Mouse (Mus musculus) CH12.LX (cell line): ENCODE results near the gene Kank4. TPM values are rescaled to one million over a fixed set of nuclear protein-coding genes. Genes with fewer than 3 reads are reported as not detected.
"Not testable (repeated sequence)": the region's sequence is repeated elsewhere in the genome, so short reads cannot be mapped to it uniquely, and the experiment has no call there.

Experiments
- DNase-seq: peaks from one replicate; pipeline ENCODE4 v3.0.0-alpha.2; 2013; ENCODE audit errors: extremely low read depth
- H3K27ac ChIP-seq: 2 replicates; pipeline ENCODE4 v1.5.1; 2012; ENCODE audit warnings: low read depth, mild to moderate bottlenecking, control low read depth, moderate library complexity; ENCODE audit not compliant: insufficient read depth
- H3K27me3 ChIP-seq: replicated peaks from 2 replicates; pipeline ENCODE3; 2012; ENCODE audit warnings: inconsistent platforms
- H3K36me3 ChIP-seq, 2 experiments: replicated peaks in 1 of 2; 2 replicates each; pipeline versions ENCODE3 to v1.6.1; 2012; ENCODE audit warnings: inconsistent platforms in 1 of 2, low read length in 1 of 2, mild to moderate bottlenecking in 1 of 2, mixed read lengths in 1 of 2, moderate library complexity in 1 of 2; ENCODE audit not compliant: control insufficient read depth in 1 of 2, insufficient read depth in 1 of 2
- H3K4me1 ChIP-seq, 2 experiments: 2 replicates each; pipeline ENCODE4 v1.6.1; 2012; ENCODE audit warnings: inconsistent platforms in 1 of 2, moderate library complexity in 1 of 2; ENCODE audit not compliant: insufficient read depth in 2 of 2, control insufficient read depth in 1 of 2
- H3K4me2 ChIP-seq: 2 replicates; pipeline ENCODE4 v1.6.1; 2012; ENCODE audit warnings: low read depth, mild to moderate bottlenecking, control low read depth; ENCODE audit not compliant: poor library complexity, insufficient read depth, severe bottlenecking
- H3K4me3 ChIP-seq, 3 experiments: fragments of 150-350 bp in 1 of 3; sonication (generic) in 1 of 3; replicated peaks in 1 of 3; 2 replicates each; pipeline versions ENCODE3 to v1.5.1; 2011 to 2012; ENCODE audit warnings: low read depth in 2 of 3, low read length in 2 of 3, mild to moderate bottlenecking in 2 of 3, moderate library complexity in 2 of 3, control low read depth in 1 of 3, improper control_type of control experiment in 1 of 3, inconsistent platforms in 1 of 3, mixed read lengths in 1 of 3; ENCODE audit not compliant: poor library complexity in 1 of 3
- H3K79me2 ChIP-seq: replicated peaks from 2 replicates; pipeline ENCODE4 v1.6.1; 2012; ENCODE audit warnings: mild to moderate bottlenecking, moderate library complexity; ENCODE audit not compliant: control insufficient read depth, poor library complexity, insufficient read depth, severe bottlenecking; ENCODE audit errors: extremely low read depth
- H3K9ac ChIP-seq: 2 replicates; pipeline ENCODE4 v1.6.1; 2012; ENCODE audit warnings: low read depth, mild to moderate bottlenecking, control low read depth, moderate library complexity; ENCODE audit not compliant: insufficient read depth
- H3K9me3 ChIP-seq: replicated peaks from 2 replicates; pipeline ENCODE3; 2012; ENCODE audit warnings: low read length, inconsistent platforms, mixed read lengths
- CHD1 ChIP-seq: IDR thresholded peaks from 2 replicates; pipeline ENCODE4 v1.6.1; 2012; ENCODE audit warnings: low read depth, low read length, improper control_type of control experiment, inconsistent platforms
- CHD2 ChIP-seq: IDR thresholded peaks from 2 replicates; pipeline ENCODE4 v1.6.1; 2011; ENCODE audit warnings: low read length, improper control_type of control experiment
- ELF1 ChIP-seq: IDR thresholded peaks from 2 replicates; pipeline ENCODE4 v1.6.1; 2014; ENCODE audit warnings: low read depth, mild to moderate bottlenecking, inconsistent platforms, low read length, improper control_type of control experiment
- ETS1 ChIP-seq: conservative IDR thresholded peaks from 2 replicates; pipeline ENCODE4 v1.6.1; 2012; ENCODE audit warnings: low read depth, mild to moderate bottlenecking, inconsistent platforms, low read length, improper control_type of control experiment, moderate library complexity
- GABPA ChIP-seq: IDR thresholded peaks from 2 replicates; pipeline ENCODE4 v1.6.1; 2012; ENCODE audit warnings: low read depth, low read length, improper control_type of control experiment, inconsistent platforms; ENCODE audit not compliant: insufficient replicate concordance
- HCFC1 ChIP-seq: IDR thresholded peaks from 2 replicates; pipeline ENCODE4 v1.6.1; 2012; ENCODE audit warnings: low read depth, mild to moderate bottlenecking, inconsistent platforms, low read length, improper control_type of control experiment
- IRF4 ChIP-seq: IDR thresholded peaks from 2 replicates; pipeline ENCODE4 v1.6.1; 2014; ENCODE audit warnings: low read depth, mild to moderate bottlenecking, inconsistent platforms, low read length, improper control_type of control experiment
- KAT2A ChIP-seq: IDR thresholded peaks from 2 replicates; pipeline ENCODE4 v1.6.1; 2012; ENCODE audit warnings: low read length, improper control_type of control experiment, inconsistent platforms; ENCODE audit not compliant: insufficient replicate concordance
- MAFK ChIP-seq: IDR thresholded peaks from 2 replicates; pipeline ENCODE4 v1.6.1; 2011; ENCODE audit warnings: low read length, improper control_type of control experiment; ENCODE audit not compliant: insufficient replicate concordance
- MAX ChIP-seq: IDR thresholded peaks from 2 replicates; pipeline ENCODE4 v1.6.1; 2011; ENCODE audit warnings: low read length, improper control_type of control experiment
- MXI1 ChIP-seq: IDR thresholded peaks from 2 replicates; pipeline ENCODE4 v1.6.1; 2011; ENCODE audit warnings: mild to moderate bottlenecking, low read depth, low read length, improper control_type of control experiment
- NELFE ChIP-seq: IDR thresholded peaks from 2 replicates; pipeline ENCODE4 v1.6.1; 2011; ENCODE audit warnings: low read depth, low read length, improper control_type of control experiment
- NRF1 ChIP-seq: IDR thresholded peaks from 2 replicates; pipeline ENCODE4 v1.6.1; 2014; ENCODE audit warnings: low read depth, mild to moderate bottlenecking, inconsistent platforms, low read length, improper control_type of control experiment, moderate library complexity
- POLR2AphosphoS2 ChIP-seq: IDR thresholded peaks from 2 replicates; pipeline ENCODE4 v1.6.1; 2011; ENCODE audit warnings: low read depth, low read length, improper control_type of control experiment
- RCOR1 ChIP-seq: conservative IDR thresholded peaks from 2 replicates; pipeline ENCODE4 v1.6.1; 2012; ENCODE audit warnings: low read depth, mild to moderate bottlenecking, inconsistent platforms, low read length, improper control_type of control experiment
- SIN3A ChIP-seq: IDR thresholded peaks from 2 replicates; pipeline ENCODE4 v1.6.1; 2012; ENCODE audit warnings: low read length, improper control_type of control experiment, inconsistent platforms
- TCF12 ChIP-seq: IDR thresholded peaks from 2 replicates; pipeline ENCODE4 v1.6.1; 2014; ENCODE audit warnings: low read depth, mild to moderate bottlenecking, inconsistent platforms, low read length, improper control_type of control experiment
- USF1 ChIP-seq: IDR thresholded peaks from 2 replicates; pipeline ENCODE4 v1.6.1; 2014; ENCODE audit warnings: low read depth, mild to moderate bottlenecking, inconsistent platforms, low read length, improper control_type of control experiment
- USF2 ChIP-seq: conservative IDR thresholded peaks from 2 replicates; pipeline ENCODE4 v1.6.1; 2011; ENCODE audit warnings: low read depth, low read length, improper control_type of control experiment
- ZC3H11A ChIP-seq: IDR thresholded peaks from 2 replicates; pipeline ENCODE4 v1.6.1; 2012; ENCODE audit warnings: low read depth, mild to moderate bottlenecking, inconsistent platforms, low read length, improper control_type of control experiment
- ZNF384 ChIP-seq: IDR thresholded peaks from 2 replicates; pipeline ENCODE4 v1.6.1; 2012; ENCODE audit warnings: low read depth, low read length, improper control_type of control experiment, inconsistent platforms
- dilution Hi-C: fragments of 300-500 bp; cut with MboI; formaldehyde crosslinking; loops from 2 replicates; pipeline ENCODE4 v1.14.3; 2020; ENCODE audit warnings: low sequenced_read_pairs; ENCODE audit not compliant: extremely low pct_unique_long_range_greater_than_20kb, extremely low pct_ligation_motif_present
- in situ Hi-C: fragments of 300-500 bp; cut with MboI; formaldehyde crosslinking; loops from 3 replicates; pipeline ENCODE4 v1.14.3; 2019; ENCODE audit warnings: low sequenced_read_pairs, low pct_ligation_motif_present, low pct_unique_long_range_greater_than_20kb, mixed read lengths
- polyA plus RNA-seq: library from polyadenylated mRNA; unstranded; fragments of >175 nt; gene quantifications from 2 replicates; pipeline ENCODE4 v1.2.1, GENCODE M21; 2012; ENCODE audit warnings: low read depth; ENCODE audit not compliant: insufficient read length
- total RNA-seq, 2 experiments: library from RNA; depleted of rRNA; stranded (reverse); fragments of 300-350 nt in 1 of 2; fragments of >200 nt in 1 of 2; gene quantifications; 2 replicates each; pipeline ENCODE4 v1.2.3; 2012 to 2014

Kank4 gene
- total and polyA plus RNA-seq, 3 experiments, result not detected

GRCm38 (mm10) chr4:98725439-98725838 lies 91.9 kb downstream of the Kank4 start:
- H3K36me3 ChIP-seq, result no peaks in the 10 kb centered on the region
- H3K9me3 ChIP-seq, result peaks cover 54% of the 10 kb centered on the region
- no peak overlapping the region for H3K4me2 ChIP-seq
- no peaks in the 10 kb centered on the region for H3K4me1 ChIP-seq
- H3K4me3 ChIP-seq, result no peak overlapping the region
- no peaks in the 10 kb centered on the region for H3K79me2 ChIP-seq
- no peak for DNase-seq
- no peak overlapping the region for H3K27ac ChIP-seq
- dilution Hi-C loops, result no loop called here
- H3K27me3 ChIP-seq, result no peaks in the 10 kb centered on the region
- TF ChIP-seq MXI1, result no peak
- TF ChIP-seq CHD2, result no peak
- no peak for TF ChIP-seq MAFK
- no peak for TF ChIP-seq ELF1
- TF ChIP-seq USF2, result no peak
- TF ChIP-seq NELFE, result no peak
- TF ChIP-seq RCOR1, result no peak
- no peak for TF ChIP-seq CHD1
- no peak overlapping the region for H3K9ac ChIP-seq
- in situ Hi-C loops, result no loop called here

- H3K9me3 ChIP-seq, result peaks cover 52% of the 10 kb centered on the region
- H3K4me2 ChIP-seq, H3K27me3 ChIP-seq, dilution Hi-C loops, DNase-seq, H3K4me3 ChIP-seq, H3K36me3 ChIP-seq, H3K27ac ChIP-seq, in situ Hi-C loops, H3K9ac ChIP-seq, H3K4me1 ChIP-seq, H3K79me2 ChIP-seq: not testable (repeated sequence)
Observed at GRCm38 (mm10) chr4:98724682-98725081, 92.7 kb downstream of the Kank4 start.

- no peak overlapping the region for H3K9ac ChIP-seq
- no peaks in the 10 kb centered on the region for H3K4me1 ChIP-seq
- no peak overlapping the region for H3K4me2 ChIP-seq
- H3K36me3 ChIP-seq, result no peaks in the 10 kb centered on the region
- H3K27ac ChIP-seq, result no peak overlapping the region
- dilution Hi-C loops, result no loop called here
- in situ Hi-C loops, result no loop called here
- no peaks in the 10 kb centered on the region for H3K79me2 ChIP-seq
- no peak for DNase-seq
- H3K27me3 ChIP-seq, result no peaks in the 10 kb centered on the region
- TF ChIP-seq MAFK (no peak), POLR2AphosphoS2 (no peak), ETS1 (no peak), HCFC1 (no peak), ZC3H11A (no peak), SIN3A (no peak), ZNF384 (no peak), NRF1 (no peak), KAT2A (no peak), IRF4 (no peak), TCF12 (no peak), GABPA (no peak), MAX (no peak), USF1 (no peak)
- H3K4me3 ChIP-seq, result no peak overlapping the region
- peaks cover 56% of the 10 kb centered on the region for H3K9me3 ChIP-seq
Observed at GRCm38 (mm10) chr4:98722454-98722853, 94.9 kb downstream of the Kank4 start.
